Mouse (Mus musculus): ENCODE results near the gene Spty2d1. TPM values are rescaled to one million over a fixed set of nuclear protein-coding genes. Genes with fewer than 3 reads are reported as not detected.
"Not testable (repeated sequence)": the region's sequence is repeated elsewhere in the genome, so short reads cannot be mapped to it uniquely, and the experiment has no call there.

Gene Spty2d1
- polyA plus RNA-seq, 1 experiment from 2014 or later, result 15.6 TPM

DNA sequence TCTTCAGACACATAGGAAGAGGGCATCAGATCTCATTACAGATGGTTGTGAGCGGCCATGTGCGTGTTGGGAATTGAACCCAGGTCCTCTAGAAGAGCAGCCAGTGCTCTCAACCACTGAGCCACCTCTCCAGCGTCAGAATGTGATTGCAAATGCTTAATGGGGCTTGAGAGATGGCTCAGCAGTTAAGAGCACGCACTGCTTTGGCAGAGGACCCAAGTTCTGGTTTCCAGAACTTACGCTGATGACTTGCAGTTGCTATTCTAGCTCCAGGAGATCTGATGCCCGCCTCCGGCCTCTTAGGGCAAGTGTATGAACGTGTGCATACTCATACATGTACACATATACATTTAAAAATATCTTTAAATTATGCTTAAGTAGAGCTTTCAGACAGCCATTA is 27.2 kb upstream of the Spty2d1 start:
- no peak for DNase-seq (ENCODE audit: low spot score)
- Histone ChIP-seq H3K9me3 (no peaks in the 10 kb centered on the region), H3K36me3 (no peaks in the 10 kb centered on the region), H3K4me3 (no peak overlapping the region), H3K27ac (no peak overlapping the region), H3K27me3 (ENCODE audit: insufficient read depth, poor library complexity, severe bottlenecking) (no peaks in the 10 kb centered on the region), H3K4me1 (no peaks in the 10 kb centered on the region)
- WGBS, result 75% methylated on average over 8 of the region's 8 CpGs

GRCm38 (mm10) chr7:47034785-47035384 is 26.7 kb upstream of the Spty2d1 start:
- Histone ChIP-seq H3K27me3 (ENCODE audit: insufficient read depth, poor library complexity, severe bottlenecking) (no peaks in the 10 kb centered on the region), H3K9me3 (no peaks in the 10 kb centered on the region), H3K36me3 (no peaks in the 10 kb centered on the region), H3K27ac (no peak overlapping the region), H3K4me1 (no peaks in the 10 kb centered on the region), H3K4me3 (no peak overlapping the region)
- no peak for DNase-seq (ENCODE audit: low spot score)
- 81% methylated on average over 4 of the region's 4 CpGs for WGBS

DNA sequence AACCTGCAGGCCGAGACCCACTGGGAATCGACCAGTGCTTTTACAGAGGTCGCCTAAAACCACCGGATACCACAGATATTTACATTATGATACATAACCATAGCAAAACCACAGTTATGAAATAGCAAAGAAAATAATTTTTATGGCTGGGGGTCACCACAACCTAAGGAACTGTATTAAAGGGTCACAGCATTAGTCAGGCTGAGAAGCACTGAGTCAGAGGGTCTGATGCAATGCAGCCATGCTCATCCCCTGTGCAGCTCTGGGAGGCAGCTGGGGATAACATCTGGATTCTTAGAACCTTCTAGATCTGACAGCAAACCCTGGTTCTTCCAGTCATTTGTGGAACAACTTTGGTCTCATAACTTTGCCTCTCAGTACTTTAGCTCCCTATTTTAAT is 23.2 kb upstream of the Spty2d1 start:
- no peak overlapping the region for H3K27ac ChIP-seq
- H3K4me1 ChIP-seq, result no peaks in the 10 kb centered on the region
- H3K4me3 ChIP-seq, result no peak overlapping the region
- H3K36me3 ChIP-seq, result no peaks in the 10 kb centered on the region
- H3K9me3 ChIP-seq, result no peaks in the 10 kb centered on the region
- WGBS, result 73% methylated on average over 4 of the region's 4 CpGs
- no peaks in the 10 kb centered on the region for H3K27me3 ChIP-seq (ENCODE audit: insufficient read depth, poor library complexity, severe bottlenecking)
- DNase-seq (ENCODE audit: low spot score), result no peak

GRCm38 (mm10) chr7:47030517-47031193 is 22.4 kb upstream of the Spty2d1 start:
- WGBS, result 84% methylated on average over 9 of the region's 9 CpGs
- Histone ChIP-seq H3K27me3 (ENCODE audit: insufficient read depth, poor library complexity, severe bottlenecking) (no peaks in the 10 kb centered on the region), H3K36me3 (no peaks in the 10 kb centered on the region), H3K9me3 (no peaks in the 10 kb centered on the region), H3K4me3 (no peak overlapping the region), H3K4me1 (no peaks in the 10 kb centered on the region), H3K27ac (no peak overlapping the region)
- DNase-seq (ENCODE audit: low spot score), result no peak

DNA sequence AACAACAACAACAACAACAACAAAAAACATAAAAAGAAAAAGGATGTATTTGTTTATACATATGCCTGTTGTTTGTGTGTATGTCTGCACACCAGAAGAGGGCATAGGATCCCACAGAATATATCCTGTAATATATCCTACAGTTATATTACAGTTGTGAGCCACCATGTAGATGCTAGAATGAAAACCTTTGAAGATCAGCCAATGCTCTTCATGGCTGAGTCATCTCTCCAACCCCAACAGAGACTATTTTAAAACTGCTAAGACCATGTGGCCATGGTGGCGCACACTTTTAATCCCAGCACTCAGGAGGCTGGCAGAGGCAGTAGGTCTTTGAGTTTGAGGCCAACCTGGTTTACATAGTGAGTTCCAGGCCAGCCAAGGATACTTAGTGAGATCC is 19.3 kb upstream of the Spty2d1 start:
- no peaks in the 10 kb centered on the region for H3K9me3 ChIP-seq
- no peaks in the 10 kb centered on the region for H3K36me3 ChIP-seq
- 83% methylated on average over 1 of the region's 1 CpGs for WGBS
- H3K4me3 ChIP-seq, result no peak overlapping the region
- no peak overlapping the region for H3K27ac ChIP-seq
- no peaks in the 10 kb centered on the region for H3K27me3 ChIP-seq (ENCODE audit: insufficient read depth, poor library complexity, severe bottlenecking)
- no peaks in the 10 kb centered on the region for H3K4me1 ChIP-seq
- no peak for DNase-seq (ENCODE audit: low spot score)

- not testable (repeated sequence) for H3K27ac ChIP-seq; H3K36me3 ChIP-seq; H3K4me1 ChIP-seq; H3K9me3 ChIP-seq; H3K4me3 ChIP-seq; DNase-seq (ENCODE audit: low spot score); H3K27me3 ChIP-seq (ENCODE audit: insufficient read depth, poor library complexity, severe bottlenecking)
- 79% methylated on average over 3 of the region's 3 CpGs for WGBS
These were observed 18.7 kb upstream of the Spty2d1 start for GRCm38 (mm10) chr7:47026899-47027298.

DNA sequence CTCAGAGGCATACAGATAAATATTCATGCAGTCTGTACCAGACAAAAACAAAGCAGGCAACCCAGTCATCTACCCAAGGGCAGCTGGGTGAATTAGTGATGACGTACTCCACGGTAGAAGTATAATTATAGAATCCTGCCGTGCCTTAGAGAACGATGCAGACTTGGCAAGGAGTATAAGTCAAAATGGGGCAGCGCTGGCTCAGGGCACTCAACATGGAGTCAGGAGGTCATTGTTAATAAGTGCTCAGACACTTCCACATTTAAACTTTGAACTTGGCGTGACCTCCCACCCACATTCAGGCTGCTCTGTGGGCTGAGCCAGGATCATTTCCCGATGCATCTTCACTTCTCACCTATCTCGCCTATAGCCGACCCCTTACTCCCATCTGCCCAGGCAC is 17.2 kb upstream of the Spty2d1 start:
- Histone ChIP-seq H3K9me3 (no peaks in the 10 kb centered on the region), H3K4me1 (peaks cover 4% of the 10 kb centered on the region; the same call in 1 of the 2 replicates), H3K27me3 (ENCODE audit: insufficient read depth, poor library complexity, severe bottlenecking) (peaks cover 7% of the 10 kb centered on the region; the same call in 1 of the 2 replicates), H3K27ac (no peak overlapping the region), H3K36me3 (no peaks in the 10 kb centered on the region), H3K4me3 (no peak overlapping the region)
- no peak for DNase-seq (ENCODE audit: low spot score)
- WGBS, result 67% methylated on average over 9 of the region's 9 CpGs

GRCm38 (mm10) chr7:47024454-47024853 is 16.2 kb upstream of the Spty2d1 start:
- H3K27me3 ChIP-seq (ENCODE audit: insufficient read depth, poor library complexity, severe bottlenecking), result peaks cover 9% of the 10 kb centered on the region; the same call in 1 of the 2 replicates
- 77% methylated on average over 7 of the region's 7 CpGs for WGBS

DNA sequence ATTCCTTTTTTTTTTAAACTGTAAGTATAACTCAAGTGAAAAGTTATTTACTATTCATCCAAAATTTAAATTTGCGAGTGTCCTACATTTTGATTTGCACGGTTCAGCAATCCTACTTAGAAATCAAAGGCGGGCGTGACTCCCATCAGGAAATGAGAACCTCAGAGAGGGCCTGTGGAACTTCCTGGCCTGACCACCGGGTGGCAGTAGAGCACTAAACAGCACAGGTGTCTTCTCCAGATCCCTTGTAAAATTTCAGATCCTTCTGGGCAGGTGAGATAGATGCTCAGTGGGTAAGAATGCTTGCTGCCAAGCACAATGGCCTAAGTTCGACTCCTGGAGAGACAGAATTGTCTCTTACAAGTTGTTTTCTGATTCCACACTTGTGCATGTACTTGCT is 15.3 kb upstream of the Spty2d1 start:
- DNase-seq (ENCODE audit: low spot score), result peak; percentile 83
- H3K36me3 ChIP-seq, result no peaks in the 10 kb centered on the region
- no peak overlapping the region for H3K4me3 ChIP-seq
- H3K27ac ChIP-seq, result no peak overlapping the region
- H3K4me1 ChIP-seq, result peaks cover 4% of the 10 kb centered on the region; the same call in 1 of the 2 replicates
- H3K9me3 ChIP-seq, result no peaks in the 10 kb centered on the region
- peaks cover 9% of the 10 kb centered on the region; the same call in 1 of the 2 replicates for H3K27me3 ChIP-seq (ENCODE audit: insufficient read depth, poor library complexity, severe bottlenecking)
- 16% methylated on average over 6 of the region's 6 CpGs for WGBS

More at GRCm38 (mm10) chr7:47024454-47024853, 16.2 kb upstream of the Spty2d1 start:
- H3K4me1 ChIP-seq, result peaks cover 4% of the 10 kb centered on the region; the same call in 1 of the 2 replicates
- no peak overlapping the region for H3K4me3 ChIP-seq
- H3K9me3 ChIP-seq, result no peaks in the 10 kb centered on the region
- DNase-seq (ENCODE audit: low spot score), result no peak
- H3K36me3 ChIP-seq, result no peaks in the 10 kb centered on the region
- H3K27ac ChIP-seq, result no peak overlapping the region

DNA sequence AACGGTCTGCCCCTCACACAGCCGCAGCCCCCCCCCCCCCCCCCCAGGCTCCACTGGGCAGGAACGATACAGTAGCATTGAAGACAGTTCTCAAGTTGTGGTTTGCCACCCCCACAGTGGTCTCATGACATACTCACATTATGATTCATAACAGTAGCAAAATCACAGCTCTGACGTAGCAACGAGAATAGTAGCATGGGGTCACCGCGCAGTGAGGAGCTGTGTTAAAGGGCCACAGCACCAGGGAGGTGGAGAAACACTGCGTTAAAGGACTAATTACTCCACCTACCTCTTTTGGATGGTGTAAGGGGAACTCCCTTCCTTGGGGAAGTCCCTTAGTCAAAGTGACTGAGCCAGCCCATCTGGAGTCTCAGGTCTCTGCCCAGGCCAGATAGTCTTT is 14.3 kb upstream of the Spty2d1 start:
- Histone ChIP-seq H3K4me1 (peaks cover 4% of the 10 kb centered on the region; the same call in 1 of the 2 replicates), H3K27me3 (ENCODE audit: insufficient read depth, poor library complexity, severe bottlenecking) (peaks cover 9% of the 10 kb centered on the region; the same call in 1 of the 2 replicates), H3K36me3 (no peaks in the 10 kb centered on the region), H3K4me3 (no peak overlapping the region), H3K9me3 (no peaks in the 10 kb centered on the region), H3K27ac (no peak overlapping the region)
- WGBS, result 76% methylated on average over 8 of the region's 8 CpGs
- DNase-seq (ENCODE audit: low spot score), result no peak

DNA sequence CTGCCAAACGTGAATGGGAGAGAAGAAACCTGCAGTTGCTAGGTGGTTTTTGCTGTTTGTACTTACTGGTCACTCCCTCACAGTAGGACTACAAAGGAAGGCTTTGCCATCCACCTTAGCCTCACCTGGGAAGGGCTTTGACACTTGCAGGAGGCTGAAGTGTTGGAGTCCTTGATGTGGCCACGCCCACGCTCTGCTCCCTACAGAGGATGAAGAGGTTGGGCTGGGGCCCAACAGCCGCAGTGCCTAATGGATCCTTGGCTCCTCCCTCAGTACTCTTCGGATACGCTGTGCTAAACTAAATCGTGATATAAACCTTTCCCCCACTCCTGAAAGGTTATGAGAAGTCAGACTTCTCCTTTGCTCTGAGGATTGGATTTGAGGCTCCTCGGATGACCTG is 12.7 kb upstream of the Spty2d1 start:
- WGBS, result 9% methylated on average over 8 of the region's 8 CpGs
- Histone ChIP-seq H3K27me3 (ENCODE audit: insufficient read depth, poor library complexity, severe bottlenecking) (peaks cover 9% of the 10 kb centered on the region; the same call in 1 of the 2 replicates), H3K36me3 (no peaks in the 10 kb centered on the region), H3K27ac (no peak overlapping the region), H3K4me3 (peak overlapping the region; percentile 8; the same call in 1 of the 2 replicates), H3K4me1 (peaks cover 4% of the 10 kb centered on the region; the same call in 1 of the 2 replicates), H3K9me3 (no peaks in the 10 kb centered on the region)
- no peak for DNase-seq (ENCODE audit: low spot score)

DNA sequence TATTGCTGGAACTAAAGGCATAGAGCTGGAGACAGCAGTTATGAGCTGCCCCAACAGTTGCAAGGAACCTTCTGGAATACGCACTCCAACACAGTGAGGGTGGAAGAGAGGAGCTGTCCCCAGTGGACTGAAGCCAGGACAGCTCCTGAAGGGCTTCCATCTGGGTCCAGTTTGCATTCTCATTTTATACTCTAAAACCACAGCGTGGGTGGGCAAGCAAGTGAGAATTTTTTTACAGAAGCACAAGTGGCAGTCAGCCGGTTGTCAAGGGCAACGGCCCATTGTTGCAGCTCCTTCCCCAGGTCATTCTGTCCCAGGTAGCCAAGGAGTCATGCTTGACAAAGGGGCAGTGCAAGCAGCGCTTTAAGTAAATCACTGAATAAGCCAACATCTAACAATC is 11.4 kb upstream of the Spty2d1 start:
- Histone ChIP-seq H3K9me3 (no peaks in the 10 kb centered on the region), H3K27me3 (ENCODE audit: insufficient read depth, poor library complexity, severe bottlenecking) (peaks cover 9% of the 10 kb centered on the region; the same call in 1 of the 2 replicates), H3K27ac (no peak overlapping the region), H3K4me3 (no peak overlapping the region), H3K4me1 (peaks cover 14% of the 10 kb centered on the region), H3K36me3 (no peaks in the 10 kb centered on the region)
- WGBS, result 68% methylated on average over 5 of the region's 5 CpGs
- no peak for DNase-seq (ENCODE audit: low spot score)

- H3K4me1 ChIP-seq, result peaks cover 14% of the 10 kb centered on the region
- no peak for DNase-seq (ENCODE audit: low spot score)
- H3K27me3 ChIP-seq (ENCODE audit: insufficient read depth, poor library complexity, severe bottlenecking), result peaks cover 9% of the 10 kb centered on the region; the same call in 1 of the 2 replicates
- H3K27ac ChIP-seq, result no peak overlapping the region
- no peaks in the 10 kb centered on the region for H3K9me3 ChIP-seq
- WGBS, result 73% methylated on average over 7 of the region's 7 CpGs
- no peak overlapping the region for H3K4me3 ChIP-seq
- H3K36me3 ChIP-seq, result no peaks in the 10 kb centered on the region
These were observed 8.9 kb upstream of the Spty2d1 start for GRCm38 (mm10) chr7:47017146-47017545.

Data from heart, embryonic 10.5 days (tissue).